Mouse (Mus musculus) brain, embryonic 14.5 days (tissue): Measurements from ENCODE around the gene Aifm3. TPM values are rescaled to one million over a fixed set of nuclear protein-coding genes. Genes with fewer than 3 reads are reported as not detected.
"Not testable (repeated sequence)": the region's sequence is repeated elsewhere in the genome, so short reads cannot be mapped to it uniquely, and the experiment has no call there.

Source experiments
- DNase-seq: peaks from one replicate; pipeline ENCODE4 v3.0.0-alpha.2; 2011; ENCODE audit warnings: low read depth
- CTCF ChIP-seq: fragments of 200-500 bp; IDR thresholded peaks from 2 replicates; pipeline ENCODE4 v1.5.1; 2012; ENCODE audit warnings: inconsistent platforms, mild to moderate bottlenecking, moderate library complexity, borderline replicate concordance; ENCODE audit not compliant: insufficient read depth, insufficient read length; ENCODE audit errors: extremely low read depth
- POLR2A ChIP-seq: fragments of 200-500 bp; IDR thresholded peaks from 2 replicates; pipeline ENCODE4 v1.6.1; 2012; ENCODE audit warnings: mild to moderate bottlenecking, inconsistent platforms, borderline replicate concordance; ENCODE audit not compliant: poor library complexity, insufficient read depth, insufficient read length, severe bottlenecking; ENCODE audit errors: extremely low read depth
- polyA plus RNA-seq: library from polyadenylated mRNA; depleted of rRNA; stranded (reverse); fragments of >200 nt; gene quantifications from 2 replicates; pipeline ENCODE4 v1.2.3, GENCODE M21; 2012

Aifm3 gene
- polyA plus RNA-seq, 1 experiment: 17.4 TPM

- TF ChIP-seq POLR2A (no peak), CTCF (no peak)
- no peak for DNase-seq
Measured at GRCm38 (mm10) chr16:17507018-17507552, 17.7 kb downstream of the Aifm3 start.

GRCm38 (mm10) chr16:17508031-17508430 is 18.6 kb downstream of the Aifm3 start:
- not testable (repeated sequence) for DNase-seq

- peak; percentile 96 for DNase-seq
- TF ChIP-seq POLR2A (peak; percentile 60; the same call in 1 of the 2 replicates), CTCF (0 out of 2 replicates have a peak, but pooled peaks have one; percentile 6)
Measured at GRCm38 (mm10) chr16:17508546-17509239, 19.3 kb downstream of the Aifm3 start, which contains the start of gene Lztr1. Gene Lztr1 (plus strand): TSS chr16:17508688.

GRCm38 (mm10) chr16:17509240-17509597 is 19.8 kb downstream of the Aifm3 start:
- no peak for DNase-seq
- TF ChIP-seq POLR2A: no peak

GRCm38 (mm10) chr16:17510143-17510542 is 20.7 kb downstream of the Aifm3 start:
- no peak for TF ChIP-seq POLR2A
- DNase-seq: no peak

- no peak for DNase-seq
- TF ChIP-seq CTCF (no peak), POLR2A (no peak)
Measured at GRCm38 (mm10) chr16:17510686-17511085, 21.3 kb downstream of the Aifm3 start.

DNA sequence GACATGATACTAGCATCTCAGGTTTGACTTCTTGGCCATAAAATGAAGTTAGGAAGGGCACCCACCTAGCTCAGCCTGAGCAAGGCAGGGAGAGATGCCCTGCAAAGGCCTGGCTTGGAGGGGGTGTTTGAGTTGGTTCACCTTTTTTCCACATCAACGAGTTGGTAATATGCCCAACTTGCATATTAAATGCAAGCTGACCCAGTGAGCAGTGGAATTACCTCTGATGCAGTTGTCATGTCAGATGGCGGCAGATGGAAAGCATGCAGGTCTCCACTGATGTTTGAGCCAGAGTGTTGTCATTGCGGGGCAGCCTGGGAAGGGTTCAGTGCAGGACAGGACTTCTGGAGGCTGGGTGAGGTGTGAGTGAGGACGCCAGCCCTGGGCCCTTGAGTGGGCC is 22.0 kb downstream of the Aifm3 start:
- no peak for DNase-seq
- TF ChIP-seq CTCF: no peak
- no peak for TF ChIP-seq POLR2A

DNA sequence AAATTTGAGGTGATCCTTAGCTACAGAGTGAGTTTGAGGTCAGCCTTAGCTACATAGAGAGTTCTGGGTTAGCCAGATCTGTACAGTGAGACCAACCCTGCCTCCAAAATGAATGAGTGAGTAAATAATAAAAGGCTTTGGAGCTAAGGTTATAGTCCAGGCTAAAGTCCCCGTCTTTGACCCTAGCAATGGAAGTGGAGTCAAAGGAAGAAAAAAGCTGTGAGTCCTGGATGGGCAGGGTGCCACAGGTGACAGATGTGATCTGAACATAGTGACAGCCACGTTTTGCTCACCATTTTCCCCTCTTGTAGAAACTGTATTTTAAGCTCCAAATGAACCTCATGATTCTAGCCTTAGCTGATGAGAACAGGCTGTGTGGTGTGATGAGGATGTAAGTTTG is 29.5 kb downstream of the Aifm3 start:
- no peak for DNase-seq
- TF ChIP-seq CTCF (no peak), POLR2A (no peak)

DNA sequence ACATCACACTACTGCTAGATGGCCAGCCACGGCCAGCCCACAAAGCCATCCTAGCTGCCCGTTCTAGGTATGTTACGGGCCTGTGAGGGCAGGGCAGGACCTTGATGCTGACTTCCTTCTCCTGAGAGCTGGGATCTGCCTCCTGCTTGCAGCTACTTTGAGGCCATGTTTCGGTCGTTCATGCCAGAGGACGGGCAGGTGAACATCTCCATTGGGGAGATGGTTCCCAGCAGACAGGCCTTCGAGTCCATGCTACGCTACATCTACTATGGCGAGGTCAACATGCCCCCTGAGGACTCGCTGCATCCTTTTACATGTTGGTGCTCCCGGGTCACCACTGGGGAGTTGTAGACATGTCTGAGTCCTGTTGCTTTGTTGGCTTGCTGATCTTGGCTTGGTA is 34.7 kb downstream of the Aifm3 start:
- no peak for DNase-seq
- TF ChIP-seq CTCF (no peak), POLR2A (no peak)

DNA sequence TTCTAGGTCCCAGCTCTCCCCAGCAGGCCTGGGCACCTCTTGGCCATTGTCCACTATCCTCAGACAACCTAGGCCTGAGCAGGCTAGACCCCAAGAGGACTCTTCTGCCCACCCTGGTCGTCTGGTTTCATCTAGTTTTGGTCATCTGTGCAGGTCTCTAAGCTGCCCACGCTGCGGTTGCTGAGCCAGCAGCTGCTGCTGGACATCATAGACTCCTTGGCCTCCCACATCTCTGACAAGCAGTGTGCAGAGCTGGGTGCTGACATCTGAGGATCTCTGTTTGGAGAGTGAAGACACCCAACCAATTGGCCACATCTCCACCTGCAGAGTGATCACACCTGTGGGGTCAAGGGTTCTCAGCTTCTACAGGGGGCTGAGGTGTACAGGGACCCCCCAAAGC is 36.1 kb downstream of the Aifm3 start:
- TF ChIP-seq POLR2A (no peak), CTCF (no peak)
- DNase-seq: no peak

- no peak for DNase-seq
- TF ChIP-seq CTCF: no peak
- no peak for TF ChIP-seq POLR2A
Measured at GRCm38 (mm10) chr16:17526223-17526622, 36.8 kb downstream of the Aifm3 start.

DNA sequence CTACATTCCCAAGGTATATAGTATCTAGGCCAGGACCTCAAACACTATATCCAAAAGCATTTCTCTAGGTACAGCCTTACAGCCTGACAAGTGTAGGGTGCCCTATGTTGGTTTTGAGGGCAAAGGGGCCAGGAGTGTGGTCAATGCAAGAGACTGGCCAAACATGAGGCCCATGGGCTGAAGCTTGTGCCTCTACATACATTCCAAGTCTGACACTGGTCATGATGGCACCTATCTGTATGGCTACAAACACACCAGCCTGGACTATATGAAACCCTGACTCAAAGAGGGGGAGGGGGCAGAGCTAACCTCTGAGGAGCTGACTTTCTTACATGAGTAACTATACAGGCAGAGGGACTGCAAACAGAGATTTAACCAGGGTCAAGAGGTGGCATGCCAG is 38.2 kb downstream of the Aifm3 start:
- no peak for DNase-seq
- TF ChIP-seq POLR2A (no peak), CTCF (no peak)
